Mouse (Mus musculus): Measurements from ENCODE around the gene Ikbip. TPM values are rescaled to one million over a fixed set of nuclear protein-coding genes. Genes with fewer than 3 reads are reported as not detected.

The Ikbip gene
- polyA plus RNA-seq (2016; fragmentation: Nextera tagmentation; extraction: Ambion mirVana) = 27.2 and 27.3 TPM in 2 replicates

DNA sequence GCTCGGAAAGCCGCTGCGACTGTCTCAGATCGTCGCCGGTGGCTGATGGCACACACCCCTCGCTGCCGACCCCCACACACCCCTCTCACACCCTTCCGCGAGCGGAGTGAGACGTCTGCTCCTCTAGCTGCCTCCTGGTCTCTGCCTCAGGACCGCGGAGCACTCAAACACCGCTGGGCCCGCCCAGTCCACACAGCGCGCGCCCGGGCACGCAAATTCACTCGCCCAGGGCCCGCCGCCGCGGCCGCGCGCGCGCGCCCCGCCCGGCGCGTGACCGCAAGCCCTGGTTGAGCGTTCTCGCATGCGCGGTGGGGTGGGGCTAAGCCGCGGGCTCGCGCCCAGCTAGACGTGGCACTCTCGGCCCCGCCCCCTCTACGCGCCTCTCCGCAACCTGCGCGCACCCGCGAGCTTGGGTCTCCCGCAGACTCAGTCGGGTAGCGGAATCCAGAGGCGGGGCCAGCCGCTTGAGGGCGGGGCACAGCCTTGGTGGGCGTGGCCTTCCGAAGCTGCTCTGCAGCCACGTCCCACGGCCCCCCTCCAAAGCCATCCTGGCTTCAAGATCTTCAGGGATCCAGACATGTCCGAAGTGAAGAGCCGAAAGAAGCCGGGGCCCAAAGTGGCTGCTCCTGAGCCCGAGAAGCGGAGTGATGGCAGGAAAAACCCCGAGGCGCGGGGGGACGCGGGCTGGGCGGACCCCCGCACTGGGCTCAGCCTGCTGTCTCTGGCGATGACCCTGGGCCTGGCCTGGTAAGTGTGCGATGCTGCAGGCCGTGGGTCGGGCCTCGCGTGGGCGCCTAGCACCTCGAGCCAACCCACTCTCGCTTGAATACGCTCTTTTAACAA lies at the start of gene Ikbip, which contains the start of gene Apaf1:
TSS of gene Ikbip (plus strand) at position 391 of the 843 bp plus-strand sequence.
TSS of gene Apaf1 (minus strand) at position 221 of the 843 bp plus-strand sequence.
- Histone ChIP-seq H3K9ac (peak within 1 kb of the TSS; percentile 87), H3K27me3 (replicated peaks) (no peaks in the 10 kb centered on the region), H3K9me3 (no peaks in the 10 kb centered on the region), H3K4me1 (no peaks in the 10 kb centered on the region), H3K27ac (peak within 1 kb of the TSS; percentile 74), H3K4me2 (replicated peaks) (peak within 1 kb of the TSS; percentile 78), H3K36me3 (peaks cover 10% of the 10 kb centered on the region), H3K4me3 (peak within 1 kb of the TSS; percentile 88)
- under 1% methylated on average over 87 of the region's 87 CpGs for WGBS
- ATAC-seq (ENCODE audit: low FRiP score, low read depth) = peak; percentile 97

DNA sequence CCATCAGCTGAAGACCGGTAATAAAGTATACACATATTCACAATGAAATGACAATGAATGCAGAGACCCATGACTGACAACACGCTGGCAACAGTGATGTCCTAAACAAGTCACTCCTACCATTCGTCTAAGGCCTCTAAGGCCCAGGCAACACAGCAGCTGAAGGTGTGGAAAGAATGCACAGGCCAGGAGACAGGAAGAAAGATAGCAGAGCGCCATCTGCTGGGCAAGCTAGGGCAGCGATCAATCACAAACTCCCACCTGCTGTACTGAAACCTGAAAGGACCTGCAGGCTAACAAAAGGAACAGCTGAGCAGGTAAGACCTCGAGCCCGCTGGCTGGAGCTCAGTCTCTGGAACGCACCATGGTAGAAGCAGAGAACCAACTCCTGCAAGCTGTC lies 48.8 kb upstream of the Ikbip start:
- H3K9ac ChIP-seq = no peak overlapping the region
- H3K36me3 ChIP-seq = peaks cover 29% of the 10 kb centered on the region
- ATAC-seq (ENCODE audit: low FRiP score, low read depth) = peak; percentile 54; the same call in 1 of the 2 replicates
- H3K9me3 ChIP-seq = no peaks in the 10 kb centered on the region
- H3K27me3 ChIP-seq (replicated peaks) = no peaks in the 10 kb centered on the region
- H3K4me3 ChIP-seq = no peak overlapping the region
- no peak overlapping the region for H3K27ac ChIP-seq
- WGBS = 28% methylated on average over 8 of the region's 8 CpGs
- no peaks in the 10 kb centered on the region for H3K4me1 ChIP-seq
- no peak overlapping the region for H3K4me2 ChIP-seq (replicated peaks)

DNA sequence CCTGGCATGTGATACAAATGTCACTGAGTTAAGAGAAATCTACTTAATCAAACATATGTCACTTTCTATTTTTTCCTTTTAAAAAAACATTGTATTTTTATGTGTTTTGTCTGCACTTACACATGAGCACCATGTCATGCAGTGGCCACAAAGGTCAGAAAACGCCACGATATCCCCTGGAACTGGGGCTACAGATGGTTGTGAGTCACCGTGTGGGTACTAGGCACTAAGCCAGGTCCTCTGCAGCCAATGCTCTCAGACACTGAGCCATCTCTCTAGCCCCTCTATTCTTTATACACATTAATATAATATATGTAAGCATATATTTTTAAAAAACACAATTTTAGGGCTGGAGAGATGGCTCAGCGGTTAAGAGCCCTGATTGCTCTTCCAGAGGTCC lies 33.0 kb upstream of the Ikbip start:
- no peak overlapping the region for H3K4me3 ChIP-seq
- no peaks in the 10 kb centered on the region for H3K4me1 ChIP-seq
- H3K4me2 ChIP-seq (replicated peaks) = no peak overlapping the region
- no peaks in the 10 kb centered on the region for H3K27me3 ChIP-seq (replicated peaks)
- H3K9me3 ChIP-seq = no peaks in the 10 kb centered on the region
- ATAC-seq (ENCODE audit: low FRiP score, low read depth) = no peak
- WGBS = 94% methylated on average over 4 of the region's 4 CpGs
- peaks cover 59% of the 10 kb centered on the region for H3K36me3 ChIP-seq
- H3K27ac ChIP-seq = no peak overlapping the region
- no peak overlapping the region for H3K9ac ChIP-seq

DNA sequence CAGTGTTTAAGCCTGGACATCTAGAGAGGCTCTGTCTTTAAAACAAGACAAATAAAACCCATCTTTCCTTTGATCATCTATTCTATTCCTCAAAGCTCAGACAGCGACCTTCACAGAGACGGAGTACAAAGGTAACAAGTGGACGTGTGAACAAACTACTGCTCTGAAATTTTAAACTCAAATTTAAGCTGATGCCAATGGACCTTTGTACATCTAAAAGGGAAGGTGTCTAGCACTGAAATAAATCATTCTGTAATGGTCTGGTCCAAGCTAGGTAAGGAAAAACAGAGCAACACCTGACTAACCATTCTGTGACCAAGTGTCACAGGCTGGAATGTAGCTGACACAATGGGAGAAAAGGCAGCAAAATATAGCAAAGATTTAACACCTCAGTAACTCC lies 31.6 kb upstream of the Ikbip start:
- 93% methylated on average over 3 of the region's 3 CpGs for WGBS
- H3K36me3 ChIP-seq = peaks cover 67% of the 10 kb centered on the region

DNA sequence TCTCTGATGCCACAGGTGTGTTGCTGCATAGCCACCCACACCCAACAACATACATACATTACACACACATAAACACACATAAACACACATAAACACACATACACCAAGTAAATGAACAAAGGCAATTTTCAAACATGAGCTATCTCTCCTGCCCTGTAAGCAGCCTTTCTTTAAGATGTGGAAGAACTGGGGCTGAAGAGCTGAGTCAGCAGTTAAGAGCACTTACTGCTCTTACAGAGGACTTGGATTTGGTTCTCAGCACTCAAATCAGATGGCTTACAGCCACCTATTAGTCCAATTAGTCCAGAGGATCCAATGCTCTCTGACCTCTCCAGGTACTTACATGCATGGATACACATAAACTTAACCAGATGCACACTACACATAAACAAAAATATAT lies 30.0 kb upstream of the Ikbip start:
- Histone ChIP-seq H3K27me3 (replicated peaks) (no peaks in the 10 kb centered on the region), H3K4me2 (replicated peaks) (no peak overlapping the region), H3K4me1 (no peaks in the 10 kb centered on the region), H3K4me3 (no peak overlapping the region), H3K36me3 (peaks cover 55% of the 10 kb centered on the region), H3K9me3 (no peaks in the 10 kb centered on the region), H3K27ac (no peak overlapping the region), H3K9ac (no peak overlapping the region)
- no peak for ATAC-seq (ENCODE audit: low FRiP score, low read depth)

More for the DNA sequence above, 31.6 kb upstream of the Ikbip start:
- ATAC-seq (ENCODE audit: low FRiP score, low read depth) = no peak
- Histone ChIP-seq H3K9ac (no peak overlapping the region), H3K27me3 (replicated peaks) (no peaks in the 10 kb centered on the region), H3K27ac (no peak overlapping the region), H3K9me3 (no peaks in the 10 kb centered on the region), H3K4me3 (no peak overlapping the region), H3K4me2 (replicated peaks) (no peak overlapping the region), H3K4me1 (no peaks in the 10 kb centered on the region)

DNA sequence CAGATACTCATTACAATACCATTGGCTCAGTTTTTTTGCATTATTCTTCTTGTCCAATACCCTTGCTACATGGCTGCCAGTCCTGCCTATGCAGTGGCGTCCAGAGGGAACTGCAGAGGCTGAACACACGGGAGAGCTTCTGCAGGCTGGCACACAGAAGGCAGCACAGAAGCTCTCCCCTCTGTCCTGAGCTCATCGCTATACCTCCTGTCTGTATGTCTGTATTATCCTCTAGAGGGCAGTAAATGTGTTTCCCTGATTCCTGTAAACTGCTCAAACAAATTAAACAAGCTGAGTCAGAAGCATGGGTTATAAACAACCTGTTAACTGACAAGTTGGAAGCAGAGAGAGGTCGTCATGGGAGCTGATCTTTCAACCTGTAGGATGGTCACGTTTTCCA lies 22.0 kb upstream of the Ikbip start:
- Histone ChIP-seq H3K4me1 (no peaks in the 10 kb centered on the region), H3K9me3 (no peaks in the 10 kb centered on the region), H3K9ac (no peak overlapping the region), H3K36me3 (peaks cover 28% of the 10 kb centered on the region), H3K27ac (no peak overlapping the region), H3K27me3 (replicated peaks) (no peaks in the 10 kb centered on the region), H3K4me3 (no peak overlapping the region), H3K4me2 (replicated peaks) (no peak overlapping the region)
- no peak for ATAC-seq (ENCODE audit: low FRiP score, low read depth)
- WGBS = 33% methylated on average over 5 of the region's 5 CpGs

DNA sequence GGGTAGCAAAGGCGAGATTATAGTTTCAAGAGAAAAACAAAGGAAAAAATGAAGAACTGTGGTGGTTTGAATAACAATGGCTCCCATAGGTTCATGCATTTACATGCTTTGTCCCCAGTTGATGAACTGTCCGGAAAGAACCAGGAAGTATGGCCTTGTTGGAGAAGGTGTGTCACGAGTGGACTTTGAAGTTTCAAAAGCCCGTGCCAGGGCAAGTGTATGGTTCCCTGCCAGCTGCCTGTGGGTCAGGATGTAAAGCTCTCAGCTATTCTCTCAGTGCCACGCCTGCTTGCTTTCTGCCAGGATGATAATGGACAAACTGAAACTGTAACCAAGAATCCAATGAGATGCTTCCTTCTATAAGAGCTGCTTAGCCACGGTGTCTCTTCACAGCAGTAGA lies 20.4 kb upstream of the Ikbip start:
- H3K4me2 ChIP-seq (replicated peaks) = no peak overlapping the region
- no peak overlapping the region for H3K9ac ChIP-seq
- no peaks in the 10 kb centered on the region for H3K27me3 ChIP-seq (replicated peaks)
- no peak for ATAC-seq (ENCODE audit: low FRiP score, low read depth)
- 94% methylated on average over 6 of the region's 6 CpGs for WGBS
- H3K4me3 ChIP-seq = no peak overlapping the region
- H3K27ac ChIP-seq = no peak overlapping the region
- H3K36me3 ChIP-seq = peaks cover 41% of the 10 kb centered on the region
- no peaks in the 10 kb centered on the region for H3K4me1 ChIP-seq
- no peaks in the 10 kb centered on the region for H3K9me3 ChIP-seq

DNA sequence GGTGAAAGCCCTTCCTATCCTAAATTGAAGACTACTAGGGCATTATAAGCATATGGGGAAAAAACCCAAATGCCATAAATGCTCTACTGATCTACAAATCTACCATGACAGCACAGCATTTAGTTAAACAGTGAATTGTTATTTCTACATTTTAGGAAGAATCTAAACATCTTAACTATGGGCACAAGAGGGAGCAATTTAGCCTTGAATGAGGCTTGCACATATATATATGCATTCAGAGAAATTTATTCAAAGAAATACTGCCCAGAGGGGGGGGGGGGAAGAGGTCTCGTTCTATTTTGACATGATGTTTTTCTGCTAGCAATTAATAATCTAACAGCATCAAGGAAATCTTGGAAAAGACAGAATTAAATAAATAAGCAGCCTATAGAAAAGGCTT lies 11.0 kb upstream of the Ikbip start:
- WGBS = 68% methylated on average over 1 of the region's 1 CpGs
- H3K9me3 ChIP-seq = no peaks in the 10 kb centered on the region
- no peak overlapping the region for H3K9ac ChIP-seq
- no peak overlapping the region for H3K4me3 ChIP-seq
- H3K4me2 ChIP-seq (replicated peaks) = no peak overlapping the region
- peaks cover 29% of the 10 kb centered on the region for H3K36me3 ChIP-seq
- H3K4me1 ChIP-seq = no peaks in the 10 kb centered on the region
- ATAC-seq (ENCODE audit: low FRiP score, low read depth) = no peak
- no peaks in the 10 kb centered on the region for H3K27me3 ChIP-seq (replicated peaks)
- no peak overlapping the region for H3K27ac ChIP-seq

DNA sequence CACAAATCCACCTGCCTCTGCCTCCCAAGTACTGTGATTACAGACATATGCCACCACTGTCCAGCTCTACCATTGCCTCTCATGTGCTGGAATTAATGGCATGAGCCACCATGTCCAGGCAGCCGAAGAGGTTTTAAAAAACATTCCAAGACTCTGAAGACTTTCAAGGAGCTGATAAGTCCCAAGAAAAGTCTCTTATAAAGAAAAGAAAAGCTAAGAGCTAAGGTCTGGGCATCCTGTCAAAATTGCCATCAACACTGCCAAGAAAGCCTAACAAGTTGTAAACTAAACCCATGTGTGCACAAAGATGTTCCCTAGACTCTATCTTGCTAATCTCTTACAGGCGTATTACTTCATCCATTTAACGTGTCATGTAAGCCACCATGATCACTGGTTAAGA lies 9.4 kb upstream of the Ikbip start:
- no peaks in the 10 kb centered on the region for H3K4me1 ChIP-seq
- no peak overlapping the region for H3K4me2 ChIP-seq (replicated peaks)
- H3K27ac ChIP-seq = no peak overlapping the region
- H3K36me3 ChIP-seq = peaks cover 34% of the 10 kb centered on the region
- no peaks in the 10 kb centered on the region for H3K9me3 ChIP-seq
- H3K9ac ChIP-seq = no peak overlapping the region
- no peak overlapping the region for H3K4me3 ChIP-seq
- H3K27me3 ChIP-seq (replicated peaks) = no peaks in the 10 kb centered on the region
- no peak for ATAC-seq (ENCODE audit: low FRiP score, low read depth)
- 95% methylated on average over 3 of the region's 3 CpGs for WGBS

DNA sequence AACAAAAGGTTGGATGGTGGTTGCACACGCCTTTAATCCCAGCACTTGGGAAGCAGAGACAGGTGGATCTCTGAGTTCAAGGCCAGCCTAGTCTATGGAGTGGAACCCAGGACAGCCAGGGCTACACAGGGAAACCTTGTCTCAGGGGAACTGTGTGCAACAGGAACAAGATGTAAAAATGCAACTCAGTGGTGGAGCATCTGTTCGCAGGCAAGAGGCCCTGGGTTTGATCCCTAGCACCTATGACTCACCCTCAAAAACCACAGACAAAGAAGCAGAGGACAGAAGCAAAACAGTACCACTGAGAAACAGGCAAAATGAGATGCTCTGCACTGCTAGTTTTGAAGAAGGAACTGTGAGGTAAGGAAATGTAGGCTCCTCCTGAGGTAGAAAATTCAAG lies 6.1 kb upstream of the Ikbip start:
- no peaks in the 10 kb centered on the region for H3K4me1 ChIP-seq
- ATAC-seq (ENCODE audit: low FRiP score, low read depth) = no peak
- H3K9ac ChIP-seq = no peak overlapping the region
- 89% methylated on average over 2 of the region's 2 CpGs for WGBS
- H3K36me3 ChIP-seq = peaks cover 35% of the 10 kb centered on the region
- no peaks in the 10 kb centered on the region for H3K9me3 ChIP-seq
- no peak overlapping the region for H3K4me2 ChIP-seq (replicated peaks)
- no peak overlapping the region for H3K27ac ChIP-seq
- no peak overlapping the region for H3K4me3 ChIP-seq
- H3K27me3 ChIP-seq (replicated peaks) = no peaks in the 10 kb centered on the region

DNA sequence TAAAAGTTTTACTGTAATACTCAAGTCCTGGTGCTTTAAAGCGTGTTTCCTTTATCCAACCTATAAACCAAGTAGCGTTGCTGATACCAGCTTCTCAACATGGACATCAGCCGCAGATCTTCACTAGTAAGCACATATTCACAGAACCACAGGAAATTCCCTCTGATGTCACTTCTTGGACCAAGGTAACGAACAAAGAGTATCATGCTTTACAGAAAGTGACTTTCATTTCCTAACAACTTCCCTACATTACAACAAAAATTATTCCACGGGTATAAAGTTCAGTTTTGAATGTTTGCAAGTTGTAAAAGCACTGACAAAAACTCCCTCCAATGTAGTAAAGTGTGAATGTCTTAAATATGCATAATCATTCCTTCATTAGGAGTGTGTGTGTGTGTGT lies 2.2 kb upstream of the Ikbip start:
- Histone ChIP-seq H3K4me2 (replicated peaks) (no peak overlapping the region), H3K9ac (no peak overlapping the region), H3K27ac (no peak overlapping the region), H3K9me3 (no peaks in the 10 kb centered on the region), H3K4me3 (no peak overlapping the region), H3K4me1 (no peaks in the 10 kb centered on the region), H3K36me3 (peaks cover 24% of the 10 kb centered on the region), H3K27me3 (replicated peaks) (no peaks in the 10 kb centered on the region)
- 90% methylated on average over 5 of the region's 5 CpGs for WGBS
- ATAC-seq (ENCODE audit: low FRiP score, low read depth) = no peak

DNA sequence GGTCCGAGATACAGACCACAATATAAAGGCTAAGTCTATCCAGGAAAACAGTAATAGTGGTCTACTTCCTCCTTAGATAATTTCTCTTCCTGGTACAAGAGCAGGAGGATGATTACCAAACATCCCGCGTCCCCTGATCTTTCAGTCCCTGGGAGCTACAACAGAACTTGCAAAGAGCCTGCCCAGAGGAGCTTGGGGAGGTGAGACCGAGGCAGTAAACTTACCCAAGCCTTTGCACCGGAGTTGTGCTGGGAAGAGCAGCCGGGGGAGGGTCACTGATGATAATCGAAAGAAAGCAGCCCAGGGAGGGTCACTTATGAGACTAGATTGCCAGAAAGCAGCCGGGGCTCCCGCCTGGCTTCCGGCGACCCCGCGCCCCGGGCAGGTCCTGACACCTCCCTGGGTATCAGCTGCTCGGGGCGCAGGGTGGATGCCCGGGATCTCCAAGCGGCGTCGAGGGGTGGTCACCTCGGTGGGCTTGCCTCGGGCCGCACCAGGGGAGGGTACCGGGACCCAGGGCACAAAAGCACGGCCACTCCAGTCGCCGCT lies 707 bp upstream of the Ikbip start:
- H3K9me3 ChIP-seq = no peaks in the 10 kb centered on the region
- H3K27me3 ChIP-seq (replicated peaks) = no peaks in the 10 kb centered on the region
- H3K27ac ChIP-seq = peak overlapping the region; percentile 74
- peak; percentile 41 for ATAC-seq (ENCODE audit: low FRiP score, low read depth)
- H3K4me3 ChIP-seq = peak overlapping the region; percentile 88
- peaks cover 17% of the 10 kb centered on the region for H3K36me3 ChIP-seq
- H3K4me2 ChIP-seq (replicated peaks) = peak overlapping the region; percentile 78
- under 1% methylated on average over 27 of the region's 27 CpGs for WGBS
- H3K9ac ChIP-seq = peak overlapping the region; percentile 87
- H3K4me1 ChIP-seq = no peaks in the 10 kb centered on the region
